ENCODE assay signal across 8 mouse cellular contexts in genomic region chr17:26253399-26253798, GRCm38 (mm10). TPM values are rescaled to one million over a fixed set of nuclear protein-coding genes. Genes with fewer than 3 reads are reported as not detected.
DNase-seq lines count a peak whose midpoint lies in the region; ATAC-seq and TF ChIP-seq lines count a peak whose summit lies in the region.

No protein-coding gene starts in this region.

- peak overlapping the region; percentile 94 for H3K4me2 ChIP-seq in CH12.LX (ENCODE audit: insufficient read depth, low read depth, poor library complexity, severe bottlenecking)
- H3K4me2 ChIP-seq in forebrain, embryonic 14.5 days (ENCODE audit: low read length), result peak overlapping the region; percentile 85
- H3K4me2 ChIP-seq in liver, postnatal 0 days (ENCODE audit: low read depth, low read length), result peak overlapping the region; percentile 89

- H3K9me3 ChIP-seq in heart, embryonic 10.5 days, result no peaks in the 10 kb centered on the region
- H3K9me3 ChIP-seq in CH12.LX (replicated peaks; ENCODE audit: low read length), result no peaks in the 10 kb centered on the region
- no peaks in the 10 kb centered on the region for H3K9me3 ChIP-seq in forebrain, embryonic 14.5 days (replicated peaks; ENCODE audit: control insufficient read depth, low read length)
- H3K9me3 ChIP-seq in liver, postnatal 0 days (ENCODE audit: low read length), result no peaks in the 10 kb centered on the region

- H3K27ac ChIP-seq in heart, embryonic 10.5 days, result peak overlapping the region; percentile 100
- no peak overlapping the region; the same call in 1 of the 2 replicates for H3K27ac ChIP-seq in CH12.LX (ENCODE audit: insufficient read depth, low read depth)
- H3K27ac ChIP-seq in forebrain, embryonic 14.5 days (ENCODE audit: low read depth, low read length), result peak overlapping the region; percentile 97
- peak overlapping the region; percentile 98 for H3K27ac ChIP-seq in liver, postnatal 0 days (ENCODE audit: low read depth)

- no peak for DNase-seq in heart, embryonic 10.5 days (ENCODE audit: low spot score)
- no peak for DNase-seq in heart, adult 8-10 months (ENCODE audit: low spot score)
- no peak for DNase-seq in CH12.LX (ENCODE audit: extremely low read depth)
- DNase-seq in forebrain, embryonic 14.5 days (ENCODE audit: low spot score), result no peak
- no peak for DNase-seq in liver, postnatal 0 days
- no peak for DNase-seq in Muller cell, postnatal 12 days (ENCODE audit: inconsistent ontology term)
- no peak for DNase-seq in retina, postnatal 1 day
- DNase-seq in ovary, postnatal 10 days (ENCODE audit: low spot score), result no peak

- H3K4me1 ChIP-seq in heart, embryonic 10.5 days, result peaks cover 4% of the 10 kb centered on the region; the same call in 1 of the 2 replicates
- H3K4me1 ChIP-seq in CH12.LX (ENCODE audit: control insufficient read depth in 1 of 2, insufficient read depth in 2 of 2), result peaks cover 2 to 17% of the 10 kb centered on the region in 2 experiments; a peak in 3 of 4 replicates
- peaks cover 9% of the 10 kb centered on the region for H3K4me1 ChIP-seq in forebrain, embryonic 14.5 days (ENCODE audit: control insufficient read depth, insufficient read depth, low read length)
- peaks cover 13% of the 10 kb centered on the region for H3K4me1 ChIP-seq in liver, postnatal 0 days (ENCODE audit: insufficient read depth)

- peaks cover 33% of the 10 kb centered on the region for H3K36me3 ChIP-seq in heart, embryonic 10.5 days
- H3K36me3 ChIP-seq in CH12.LX (replicated peaks in 1 of 2; ENCODE audit: control insufficient read depth in 1 of 2, insufficient read depth in 1 of 2, low read length in 1 of 2), result peaks cover 14 to 31% of the 10 kb centered on the region in 2 experiments
- peaks cover 27% of the 10 kb centered on the region for H3K36me3 ChIP-seq in forebrain, embryonic 14.5 days (ENCODE audit: control insufficient read depth, insufficient read depth, low read length)
- peaks cover 29% of the 10 kb centered on the region for H3K36me3 ChIP-seq in liver, postnatal 0 days (replicated peaks; ENCODE audit: insufficient read depth, low read length)

- in situ Hi-C loops in CH12.LX (cut with MboI; ENCODE audit: low pct_ligation_motif_present, low pct_unique_long_range_greater_than_20kb, low sequenced_read_pairs), result no loop called here

- 1% methylated on average over 24 of the region's 24 CpGs for WGBS in heart, embryonic 10.5 days
- 0% methylated on average over 24 of the region's 24 CpGs for WGBS in forebrain, embryonic 14.5 days
- under 1% methylated on average over 24 of the region's 24 CpGs for WGBS in liver, postnatal 0 days (ENCODE audit: insufficient replicate concordance)

- no peaks in the 10 kb centered on the region for H3K27me3 ChIP-seq in heart, embryonic 10.5 days (ENCODE audit: insufficient read depth, poor library complexity, severe bottlenecking)
- no peaks in the 10 kb centered on the region for H3K27me3 ChIP-seq in CH12.LX (replicated peaks)
- no peaks in the 10 kb centered on the region for H3K27me3 ChIP-seq in forebrain, embryonic 14.5 days (replicated peaks; ENCODE audit: control insufficient read depth, insufficient read depth, low read length)
- H3K27me3 ChIP-seq in liver, postnatal 0 days (ENCODE audit: insufficient read depth, low read length), result no peaks in the 10 kb centered on the region

- no peak for TF ChIP-seq RAD21 in CH12.LX (IDR thresholded peaks at IDR 0.05; ENCODE audit: low read depth, low read length)

- TF ChIP-seq POLR2A in CH12.LX (IDR thresholded peaks at IDR 0.05; ENCODE audit: low read depth, low read length), result no peak

- TF ChIP-seq EP300 in CH12.LX (IDR thresholded peaks at IDR 0.05; ENCODE audit: low read length), result no peak
- TF ChIP-seq EP300 in liver, postnatal 0 days (IDR thresholded peaks at IDR 0.05; ENCODE audit: low read depth), result no peak

- 0 out of 2 replicates have a peak, but pooled peaks have one; percentile 2 for ATAC-seq in forebrain, embryonic 14.5 days
- peak; percentile 21 for ATAC-seq in liver, postnatal 0 days

- dilution Hi-C loops in CH12.LX (cut with MboI; ENCODE audit: extremely low pct_ligation_motif_present, extremely low pct_unique_long_range_greater_than_20kb, low sequenced_read_pairs), result no loop called here

- no peak for TF ChIP-seq CTCF in CH12.LX (conservative IDR thresholded peaks at IDR 0.05 in 1 of 2, IDR thresholded peaks at IDR 0.05 in 1 of 2; ENCODE audit: low read depth in 2 of 2, low read length in 2 of 2)
- no peak for TF ChIP-seq CTCF in liver, postnatal 0 days (IDR thresholded peaks at IDR 0.05; ENCODE audit: low read depth)

- H3K79me2 ChIP-seq in CH12.LX (replicated peaks; ENCODE audit: control insufficient read depth, extremely low read depth, insufficient read depth, poor library complexity, severe bottlenecking), result peaks cover 42% of the 10 kb centered on the region

- peak overlapping the region; percentile 84 for H3K9ac ChIP-seq in CH12.LX (ENCODE audit: insufficient read depth, low read depth)
- H3K9ac ChIP-seq in forebrain, embryonic 14.5 days (ENCODE audit: low read length), result peak overlapping the region; percentile 97
- peak overlapping the region; percentile 97 for H3K9ac ChIP-seq in liver, postnatal 0 days (replicated peaks)

- peak overlapping the region; percentile 99 for H3K4me3 ChIP-seq in heart, embryonic 10.5 days
- peak overlapping the region; percentile 88 to 94 (median 89) for H3K4me3 ChIP-seq in CH12.LX (replicated peaks in 1 of 3; ENCODE audit: low read depth in 2 of 3, low read length in 2 of 3, poor library complexity in 1 of 3)
- H3K4me3 ChIP-seq in forebrain, embryonic 14.5 days (ENCODE audit: low read depth, low read length), result peak overlapping the region; percentile 94
- H3K4me3 ChIP-seq in liver, postnatal 0 days (ENCODE audit: low read depth, low read length), result peak overlapping the region; percentile 79

TF ChIP-seq in CH12.LX, 34 proteins besides CTCF, POLR2A, EP300 and RAD21:
- TF ChIP-seq E2F4 (IDR thresholded peaks at IDR 0.05; ENCODE audit: insufficient replicate concordance, low read depth, low read length), result no peak

RNA-seq across cellular contexts. Expression of gene Luc7l, which starts 0.7 kb away (rescaled TPM):
- 70.6 and 100 TPM in 2 replicates for polyA plus RNA-seq in heart, embryonic 10.5 days (2016; fragmentation: Nextera tagmentation; extraction: Ambion mirVana)
- total RNA-seq in heart, adult 8-10 months (2022), result 10 to 100 TPM in 3 of 4 experiments, 1 to 10 TPM in 1; 10.0 to 16.5 (median 13.8) TPM
- 46.1 and 63.0 TPM in 2 replicates for total RNA-seq in CH12.LX (2012; rRNA removed)
- 70.2 and 75.9 TPM in 2 replicates for total RNA-seq in CH12.LX (2014; rRNA removed)
- 68.6 and 76.0 TPM in 2 replicates for polyA plus RNA-seq in CH12.LX (2012; ENCODE audit: insufficient read length, low read depth)
- 81.4 and 101 TPM in 2 replicates for polyA plus RNA-seq in forebrain, embryonic 14.5 days (2014; fragmentation: Nextera tagmentation; extraction: Ambion mirVana)
- 21.7 and 21.8 TPM in 2 replicates for polyA plus RNA-seq in liver, postnatal 0 days (2015; fragmentation: Nextera tagmentation; extraction: Ambion mirVana)

RNA-seq across cellular contexts. Expression of gene Fam234a, which starts 9.4 kb away (rescaled TPM):
- polyA plus RNA-seq in heart, embryonic 10.5 days (2016; fragmentation: Nextera tagmentation; extraction: Ambion mirVana), result 36.0 and 42.4 TPM in 2 replicates
- total RNA-seq in heart, adult 8-10 months (2022), result 100 to 1,000 TPM; 118 to 143 (median 133) TPM
- total RNA-seq in CH12.LX (2012; rRNA removed) (4.9 and 8.3 TPM in 2 replicates), CH12.LX (2014; rRNA removed) (3.6 and 4.1 TPM in 2 replicates)
- 9.0 and 13.3 TPM in 2 replicates for polyA plus RNA-seq in CH12.LX (2012; ENCODE audit: insufficient read length, low read depth)
- 15.8 and 21.4 TPM in 2 replicates for polyA plus RNA-seq in forebrain, embryonic 14.5 days (2014; fragmentation: Nextera tagmentation; extraction: Ambion mirVana)
- polyA plus RNA-seq in liver, postnatal 0 days (2015; fragmentation: Nextera tagmentation; extraction: Ambion mirVana), result 23.4 and 25.2 TPM in 2 replicates

RNA-seq across cellular contexts. Expression of gene Arhgdig, which starts 45.8 kb away (rescaled TPM):
- 8.2 and 10.0 TPM in 2 replicates for polyA plus RNA-seq in heart, embryonic 10.5 days (2016; fragmentation: Nextera tagmentation; extraction: Ambion mirVana)
- total RNA-seq in heart, adult 8-10 months (2022), result under 1 TPM; 0.26 to 0.94 (median 0.76) TPM
- 10.1 and 10.3 TPM in 2 replicates for total RNA-seq in CH12.LX (2012; rRNA removed)
- 0.24 TPM in 1 of 2 replicates, not detected in the other for total RNA-seq in CH12.LX (2014; rRNA removed)
- polyA plus RNA-seq in CH12.LX (2012; ENCODE audit: insufficient read length, low read depth), result 0.60 and 1.6 TPM in 2 replicates
- polyA plus RNA-seq in forebrain, embryonic 14.5 days (2014; fragmentation: Nextera tagmentation; extraction: Ambion mirVana), result 33.8 and 44.4 TPM in 2 replicates
- 3.1 and 4.9 TPM in 2 replicates for polyA plus RNA-seq in liver, postnatal 0 days (2015; fragmentation: Nextera tagmentation; extraction: Ambion mirVana)

RNA-seq across cellular contexts. Expression of gene Rgs11, which starts 50.6 kb away (rescaled TPM):
- polyA plus RNA-seq in heart, embryonic 10.5 days (2016; fragmentation: Nextera tagmentation; extraction: Ambion mirVana), result 4.2 and 5.3 TPM in 2 replicates
- total RNA-seq in heart, adult 8-10 months (2022), result 1 to 10 TPM in 2 of 4 experiments, under 1 TPM in 1, not detected in 1; 0.16 to 1.4 (median 1.0) TPM
- total RNA-seq in CH12.LX (2012; rRNA removed) (1.8 and 8.1 TPM in 2 replicates), CH12.LX (2014; rRNA removed) (0.28 and 0.40 TPM in 2 replicates)
- 0.13 TPM in 1 of 2 replicates, not detected in the other for polyA plus RNA-seq in CH12.LX (2012; ENCODE audit: insufficient read length, low read depth)
- polyA plus RNA-seq in forebrain, embryonic 14.5 days (2014; fragmentation: Nextera tagmentation; extraction: Ambion mirVana), result 1.7 and 3.2 TPM in 2 replicates
- 0.21 TPM in 1 of 2 replicates, not detected in the other for polyA plus RNA-seq in liver, postnatal 0 days (2015; fragmentation: Nextera tagmentation; extraction: Ambion mirVana)

RNA-seq across cellular contexts. Expression of gene Pdia2, which starts 54.5 kb away (rescaled TPM):
- polyA plus RNA-seq in heart, embryonic 10.5 days (2016; fragmentation: Nextera tagmentation; extraction: Ambion mirVana), result 2.0 and 2.4 TPM in 2 replicates
- total RNA-seq in heart, adult 8-10 months (2022), result not detected
- total RNA-seq in CH12.LX (2012; rRNA removed) (0.38 and 0.50 TPM in 2 replicates), CH12.LX (2014; rRNA removed) (not detected in 2 replicates)
- polyA plus RNA-seq in CH12.LX (2012; ENCODE audit: insufficient read length, low read depth), result not detected in 2 replicates
- not detected in 2 replicates for polyA plus RNA-seq in forebrain, embryonic 14.5 days (2014; fragmentation: Nextera tagmentation; extraction: Ambion mirVana)
- 18.8 and 20.5 TPM in 2 replicates for polyA plus RNA-seq in liver, postnatal 0 days (2015; fragmentation: Nextera tagmentation; extraction: Ambion mirVana)
